In the genomic region with DNA sequence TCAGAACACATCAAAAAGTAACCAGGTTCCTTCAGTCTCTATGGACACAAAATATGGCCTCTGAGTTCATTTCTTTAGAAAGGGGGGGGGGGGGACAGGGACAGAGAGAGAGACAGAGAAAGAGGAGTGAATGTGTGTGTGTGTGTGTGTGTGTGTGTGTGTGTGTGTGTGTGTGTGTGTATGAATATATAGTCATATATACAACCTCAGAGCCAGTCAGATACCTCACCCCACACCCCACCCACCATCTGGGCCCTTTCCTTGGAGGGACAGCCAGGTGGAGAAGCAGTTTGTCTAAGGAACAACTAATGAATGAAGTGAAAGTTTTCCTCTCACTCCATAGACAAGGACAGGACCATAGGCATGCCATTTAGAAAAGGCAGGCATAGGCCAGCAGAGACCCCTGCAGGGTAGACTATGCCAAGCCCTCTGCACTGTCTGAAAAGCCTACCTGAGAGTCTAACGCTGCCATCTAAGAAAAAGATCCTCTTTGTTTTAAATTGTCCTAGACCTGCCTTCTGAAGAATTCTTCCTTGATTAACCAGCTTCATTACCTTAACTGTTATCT, we compare ENCODE assay signal across 14 mouse cellular contexts.
DNase-seq lines count a peak whose midpoint lies in the region; ATAC-seq and TF ChIP-seq lines count a peak whose summit lies in the region.
"Had no signal": no experiment of that assay in that cellular context is flagged by ENCODE, and none has a peak within 500 bp of the region (broad histone marks: within the 10 kb centered on the region; RNA-seq: fewer than 3 reads in every experiment).

No protein-coding gene starts in this region.

- no peaks in the 10 kb centered on the region for H3K4me1 ChIP-seq in forebrain, embryonic 15.5 days
- no peaks in the 10 kb centered on the region for H3K4me1 ChIP-seq in forebrain, embryonic 14.5 days (ENCODE audit: control insufficient read depth, insufficient read depth, low read length)
- no peaks in the 10 kb centered on the region for H3K4me1 ChIP-seq in midbrain, embryonic 11.5 days (ENCODE audit: control insufficient read depth, insufficient read depth, low read length)
- H3K4me1 ChIP-seq in midbrain, embryonic 10.5 days = no peaks in the 10 kb centered on the region
- H3K4me1 ChIP-seq in midbrain, embryonic 15.5 days = peaks cover 3% of the 10 kb centered on the region; the same call in 1 of the 2 replicates
- H3K4me1 ChIP-seq: heart, embryonic 13.5 days had no signal

- H3K27ac ChIP-seq in forebrain, embryonic 15.5 days (replicated peaks) = no peak overlapping the region
- no peak overlapping the region for H3K27ac ChIP-seq in forebrain, embryonic 14.5 days (ENCODE audit: low read depth, low read length)
- no peak overlapping the region for H3K27ac ChIP-seq in midbrain, embryonic 11.5 days (ENCODE audit: low read depth, low read length)
- H3K27ac ChIP-seq in midbrain, embryonic 10.5 days (replicated peaks) = no peak overlapping the region
- no peak overlapping the region for H3K27ac ChIP-seq in midbrain, embryonic 15.5 days
- H3K27ac ChIP-seq: heart, adult 2 months; heart, embryonic 13.5 days had no signal

- no peak overlapping the region for H3K4me2 ChIP-seq in forebrain, embryonic 15.5 days (replicated peaks)
- H3K4me2 ChIP-seq in forebrain, embryonic 14.5 days (ENCODE audit: low read length) = no peak overlapping the region
- no peak overlapping the region for H3K4me2 ChIP-seq in midbrain, embryonic 11.5 days
- no peak overlapping the region for H3K4me2 ChIP-seq in midbrain, embryonic 15.5 days
- H3K4me2 ChIP-seq: heart, embryonic 13.5 days had no signal

- ATAC-seq in forebrain, embryonic 15.5 days (replicated peaks) = peak; percentile 53
- ATAC-seq in forebrain, embryonic 14.5 days = no peak; the same call in 1 of the 2 replicates
- ATAC-seq in midbrain, embryonic 11.5 days (ENCODE audit: low FRiP score) = peak; percentile 31; the same call in 1 of the 2 replicates
- peak; percentile 70 for ATAC-seq in midbrain, embryonic 15.5 days (replicated peaks)
- ATAC-seq: activated CD4-positive, CD25-positive, alpha-beta regulatory T cell, adult 4 months; inflammation-experienced regulatory T-cells, adult 6 months had no signal

- no peaks in the 10 kb centered on the region for H3K36me3 ChIP-seq in forebrain, embryonic 15.5 days
- no peaks in the 10 kb centered on the region for H3K36me3 ChIP-seq in forebrain, embryonic 14.5 days (ENCODE audit: control insufficient read depth, insufficient read depth, low read length)
- no peaks in the 10 kb centered on the region for H3K36me3 ChIP-seq in midbrain, embryonic 11.5 days (ENCODE audit: control insufficient read depth, insufficient read depth, low read length)
- H3K36me3 ChIP-seq in midbrain, embryonic 10.5 days = no peaks in the 10 kb centered on the region
- H3K36me3 ChIP-seq in midbrain, embryonic 15.5 days (replicated peaks) = no peaks in the 10 kb centered on the region
- H3K36me3 ChIP-seq: G1E; heart, embryonic 13.5 days had no signal

- H3K9me3 ChIP-seq in forebrain, embryonic 15.5 days = no peaks in the 10 kb centered on the region
- H3K9me3 ChIP-seq in forebrain, embryonic 14.5 days (replicated peaks; ENCODE audit: control insufficient read depth, low read length) = no peaks in the 10 kb centered on the region
- H3K9me3 ChIP-seq in midbrain, embryonic 11.5 days (ENCODE audit: control insufficient read depth, low read length) = no peaks in the 10 kb centered on the region
- no peaks in the 10 kb centered on the region for H3K9me3 ChIP-seq in midbrain, embryonic 10.5 days (replicated peaks)
- H3K9me3 ChIP-seq in midbrain, embryonic 15.5 days = no peaks in the 10 kb centered on the region
- H3K9me3 ChIP-seq: G1E; heart, embryonic 13.5 days had no signal

- H3K27me3 ChIP-seq in forebrain, embryonic 15.5 days = no peaks in the 10 kb centered on the region
- no peaks in the 10 kb centered on the region for H3K27me3 ChIP-seq in forebrain, embryonic 14.5 days (replicated peaks; ENCODE audit: control insufficient read depth, insufficient read depth, low read length)
- H3K27me3 ChIP-seq in midbrain, embryonic 11.5 days (ENCODE audit: control insufficient read depth, insufficient read depth, low read length) = no peaks in the 10 kb centered on the region
- H3K27me3 ChIP-seq in midbrain, embryonic 10.5 days (ENCODE audit: low read depth, poor library complexity, severe bottlenecking) = no peaks in the 10 kb centered on the region
- no peaks in the 10 kb centered on the region for H3K27me3 ChIP-seq in midbrain, embryonic 15.5 days (replicated peaks)

- H3K4me3 ChIP-seq in forebrain, embryonic 15.5 days = no peak overlapping the region
- H3K4me3 ChIP-seq in forebrain, embryonic 14.5 days (ENCODE audit: low read depth, low read length) = no peak overlapping the region
- H3K4me3 ChIP-seq in midbrain, embryonic 11.5 days (ENCODE audit: low read depth, low read length) = no peak overlapping the region
- no peak overlapping the region for H3K4me3 ChIP-seq in midbrain, embryonic 10.5 days
- no peak overlapping the region for H3K4me3 ChIP-seq in midbrain, embryonic 15.5 days
- H3K4me3 ChIP-seq: heart, adult 2 months; heart, embryonic 13.5 days; myocyte had no signal

- TF ChIP-seq CTCF in brain, embryonic 14.5 days (IDR thresholded peaks at IDR 0.05; ENCODE audit: borderline replicate concordance, extremely low read depth, insufficient read depth, insufficient read length) = peak; percentile 9; the same call in 1 of the 2 replicates

- DNase-seq in forebrain, embryonic 14.5 days (ENCODE audit: low spot score) = no peak
- peak; percentile 72 for DNase-seq in midbrain, embryonic 11.5 days (ENCODE audit: low spot score, missing footprints)
- DNase-seq in midbrain, embryonic 10.5 days (ENCODE audit: low spot score) = no peak
- peak; percentile 9 for DNase-seq in brain, embryonic 14.5 days (ENCODE audit: low read depth)
- DNase-seq in cerebellum, postnatal 4 days (ENCODE audit: low spot score in 2 of 2) = no peak
- DNase-seq in retina, postnatal 1 day = no peak
- DNase-seq: heart, adult 2 months had no signal

- WGBS in forebrain, embryonic 15.5 days = 45% methylated on average over 1 of the region's 1 CpGs
- 50% methylated on average over 1 of the region's 1 CpGs for WGBS in forebrain, embryonic 14.5 days
- 45% methylated on average over 1 of the region's 1 CpGs for WGBS in midbrain, embryonic 11.5 days
- 35% methylated on average over 1 of the region's 1 CpGs for WGBS in midbrain, embryonic 10.5 days
- 61% methylated on average over 1 of the region's 1 CpGs for WGBS in midbrain, embryonic 15.5 days

- no peak for TF ChIP-seq POLR2A in brain, embryonic 14.5 days (IDR thresholded peaks at IDR 0.05; ENCODE audit: borderline replicate concordance, extremely low read depth, insufficient read depth, insufficient read length, poor library complexity, severe bottlenecking)

- H3K9ac ChIP-seq in forebrain, embryonic 15.5 days (replicated peaks) = no peak overlapping the region
- no peak overlapping the region for H3K9ac ChIP-seq in forebrain, embryonic 14.5 days (ENCODE audit: low read length)
- H3K9ac ChIP-seq in midbrain, embryonic 11.5 days (ENCODE audit: low read length) = no peak overlapping the region
- no peak overlapping the region for H3K9ac ChIP-seq in midbrain, embryonic 15.5 days
- H3K9ac ChIP-seq: heart, embryonic 13.5 days had no signal

Comparison
In these comparisons a context has a peak if more than half of its experiments do, and no peak if none do; other contexts are left out.
1. DNase-seq: peak in midbrain, embryonic 11.5 days (single experiment) and brain, embryonic 14.5 days (single experiment); none in forebrain, embryonic 14.5 days (single experiment), midbrain, embryonic 10.5 days (single experiment), cerebellum, postnatal 4 days (0 of 2) and retina, postnatal 1 day (single experiment).